Mouse (Mus musculus) urinary bladder, adult 2 months (tissue): Measurements from ENCODE around the gene Pbld2. TPM values are rescaled to one million over a fixed set of nuclear protein-coding genes. Genes with fewer than 3 reads are reported as not detected.
A peak's percentile ranks its signal among the peaks of the same experiment; 100 is the strongest.

Experiments used
- DNase-seq: peaks from one replicate; pipeline ENCODE4 v3.0.0; 2022; ENCODE audit warnings: low spot score
- polyA plus RNA-seq: library from polyadenylated mRNA; depleted of rRNA; stranded (reverse); fragments of >200 nt; gene quantifications from 2 replicates; pipeline ENCODE4 v1.2.3, GENCODE M21; 2012; rRNA removed

Pbld2 gene
- polyA plus RNA-seq, 1 experiment: 4.7 TPM

GRCm38 (mm10) chr10:63062696-63063095 is 38.6 kb downstream of the Pbld2 start:
- DNase-seq: no peak

DNA sequence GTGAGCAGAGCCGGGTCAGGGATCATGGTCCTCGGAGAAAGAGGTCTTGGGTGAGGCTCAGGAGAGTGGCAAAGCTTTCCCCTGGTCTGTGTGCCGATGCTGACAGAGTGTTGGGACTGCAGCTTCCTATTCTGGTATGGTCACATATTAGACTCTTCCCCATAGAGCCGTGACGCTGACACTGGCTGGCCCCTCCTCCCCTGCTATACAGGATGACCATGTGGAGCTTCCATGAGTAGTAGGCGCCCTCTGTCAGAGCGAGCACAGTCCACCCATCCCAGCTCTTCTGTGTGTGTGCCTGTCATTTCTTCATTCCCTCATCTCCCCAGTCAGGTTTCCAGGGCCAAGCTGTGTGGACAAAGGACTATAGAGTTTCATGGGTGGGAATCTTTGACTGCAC is 39.2 kb downstream of the Pbld2 start:
- DNase-seq: no peak

GRCm38 (mm10) chr10:63064516-63064915 is 40.4 kb downstream of the Pbld2 start:
- DNase-seq: no peak

DNA sequence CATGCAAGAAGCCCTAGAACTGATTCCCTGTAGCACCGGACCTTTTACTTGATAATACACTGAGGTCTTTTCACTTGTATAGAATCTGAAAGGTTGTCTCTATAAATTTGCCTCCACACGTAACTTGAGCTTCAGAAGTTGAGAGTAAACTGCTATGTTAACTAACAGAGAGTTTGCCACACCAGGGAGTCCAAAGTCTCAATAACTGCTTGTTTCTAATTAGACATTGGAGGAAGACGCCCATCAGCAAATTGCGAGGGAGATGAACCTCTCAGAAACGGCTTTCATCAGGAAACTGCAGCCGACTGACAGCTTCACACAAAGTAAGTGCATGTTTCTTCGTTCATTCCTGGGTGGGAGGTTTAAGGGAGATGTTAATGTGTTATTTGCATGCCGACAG is 41.4 kb downstream of the Pbld2 start:
- no peak for DNase-seq

- DNase-seq: peak; percentile 47
These were observed 41.9 kb downstream of the Pbld2 start for GRCm38 (mm10) chr10:63065988-63066387.

DNA sequence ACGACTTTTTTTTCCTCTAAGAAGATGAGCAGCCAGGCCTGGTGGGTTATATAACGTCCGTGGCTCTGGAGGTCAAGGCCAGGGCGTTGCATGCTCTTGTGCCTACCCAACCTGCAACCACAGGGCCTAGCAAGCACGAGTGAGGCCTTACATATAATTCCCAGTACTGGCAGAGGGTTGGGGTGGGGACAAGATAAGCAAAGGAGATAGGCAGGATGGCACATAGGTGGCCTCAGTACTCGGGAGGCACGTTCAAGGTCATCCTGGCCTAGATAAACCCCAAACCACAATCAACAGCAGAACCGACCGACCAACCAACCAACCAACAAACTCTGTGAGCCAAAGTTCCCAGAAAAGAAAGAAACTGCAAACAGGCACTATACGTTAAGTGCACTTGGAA is 62.2 kb downstream of the Pbld2 start:
- no peak for DNase-seq

DNA sequence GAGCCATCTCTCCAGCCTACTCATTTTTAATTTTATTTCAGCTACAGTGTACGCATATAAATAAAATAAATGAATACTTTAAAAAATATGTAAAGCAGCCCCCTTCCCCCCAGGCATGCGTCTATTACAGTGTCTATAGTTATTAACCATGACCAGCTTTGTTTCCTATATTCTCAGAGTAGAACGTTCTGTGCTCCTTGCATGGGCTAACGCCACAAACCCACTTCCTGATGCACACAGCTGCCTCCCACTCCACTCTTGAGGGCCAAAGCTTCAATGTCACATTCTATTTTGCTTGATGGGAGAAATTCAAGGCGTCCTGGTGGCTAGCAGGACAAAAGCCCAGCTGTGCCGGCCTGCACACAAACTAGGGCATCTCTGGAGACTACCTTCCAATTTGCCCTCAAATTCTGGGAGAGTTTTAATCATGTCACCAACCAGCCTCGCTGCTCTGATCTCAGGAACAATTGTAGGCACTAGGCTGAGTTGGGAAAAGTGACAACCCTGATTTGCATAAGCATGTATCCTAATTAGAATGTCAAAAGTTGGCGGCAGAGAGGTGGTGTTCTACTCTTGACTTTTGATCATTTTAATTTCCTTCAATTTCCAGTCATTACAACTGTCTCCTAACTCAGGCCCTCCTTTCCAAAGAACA is 65.1 kb downstream of the Pbld2 start:
- no peak for DNase-seq

GRCm38 (mm10) chr10:63089758-63090571 is 65.8 kb downstream of the Pbld2 start:
- DNase-seq: no peak

DNA sequence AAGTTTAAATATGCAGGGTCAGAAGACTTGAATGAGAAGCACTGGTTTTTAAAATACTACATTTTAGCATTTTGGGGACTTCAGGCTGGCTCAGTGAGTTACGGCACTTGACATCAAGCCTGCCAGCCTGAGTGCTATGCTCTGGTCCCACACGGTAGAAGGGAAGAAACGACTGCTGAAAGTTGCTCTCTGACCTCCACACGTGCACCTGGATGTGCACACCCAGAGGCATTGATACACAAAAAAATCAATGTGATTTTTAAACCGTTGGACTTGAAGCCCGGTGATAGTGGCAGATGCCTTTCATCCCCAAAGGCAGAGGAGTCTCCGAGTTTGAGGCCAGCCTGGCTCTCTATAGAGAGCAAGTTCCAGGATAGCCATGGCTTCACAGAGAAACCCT is 67.8 kb downstream of the Pbld2 start:
- DNase-seq: no peak

GRCm38 (mm10) chr10:63092616-63093550 is 68.8 kb downstream of the Pbld2 start:
- no peak for DNase-seq

- no peak for DNase-seq
These were observed 72.6 kb downstream of the Pbld2 start for GRCm38 (mm10) chr10:63096757-63097156.

GRCm38 (mm10) chr10:63098191-63098590 is 74.1 kb downstream of the Pbld2 start:
- DNase-seq: no peak

- DNase-seq: no peak
These were observed 75.4 kb downstream of the Pbld2 start, which contains the start of gene Atoh7 for GRCm38 (mm10) chr10:63099521-63099920. Gene Atoh7 (plus strand): TSS chr10:63099651.

DNA sequence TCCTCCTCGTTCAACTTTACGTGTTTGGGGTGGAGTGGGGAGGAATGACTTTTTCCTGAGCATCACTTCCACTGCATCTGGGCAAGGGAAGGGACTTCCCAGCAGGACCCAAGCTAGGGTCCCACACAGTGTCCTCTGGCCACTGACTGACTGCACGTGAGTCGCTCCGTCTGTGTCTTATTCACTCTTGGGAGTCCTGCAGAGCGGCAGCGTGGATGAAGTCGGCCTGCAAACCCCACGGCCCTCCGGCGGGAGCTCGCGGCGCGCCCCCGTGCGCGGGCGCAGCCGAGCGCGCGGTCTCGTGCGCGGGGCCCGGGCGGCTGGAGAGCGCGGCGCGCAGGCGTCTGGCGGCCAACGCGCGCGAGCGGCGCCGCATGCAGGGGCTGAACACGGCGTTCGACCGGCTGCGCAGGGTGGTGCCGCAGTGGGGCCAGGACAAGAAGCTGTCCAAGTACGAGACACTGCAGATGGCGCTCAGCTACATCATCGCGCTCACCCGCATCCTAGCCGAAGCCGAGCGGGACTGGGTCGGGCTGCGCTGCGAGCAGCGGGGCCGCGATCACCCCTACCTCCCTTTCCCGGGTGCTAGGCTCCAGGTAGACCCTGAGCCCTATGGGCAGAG is 75.9 kb downstream of the Pbld2 start:
- peak; percentile 24 for DNase-seq

DNA sequence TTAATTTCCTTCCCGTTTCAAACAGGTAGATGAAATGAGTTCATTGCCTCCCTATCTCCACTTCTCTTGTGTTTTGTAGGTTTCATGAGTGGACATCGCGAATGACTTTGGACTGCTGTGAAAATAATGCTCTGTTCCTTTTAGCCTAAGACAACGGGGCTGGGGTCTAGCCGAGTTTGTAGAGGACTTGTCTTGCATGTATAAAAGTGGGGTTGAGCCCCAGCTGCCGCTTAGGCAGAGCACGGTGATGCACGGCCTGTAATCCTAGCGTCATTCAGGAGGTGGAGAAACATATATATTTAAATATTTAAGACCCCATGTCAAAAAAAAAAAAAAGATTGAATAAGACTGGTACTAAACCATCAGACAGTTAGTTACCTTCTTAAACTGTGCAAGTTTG is 76.5 kb downstream of the Pbld2 start:
- no peak for DNase-seq

Other genes with a start within 250 kb of the Pbld2 start
- 28.5 and 33.3 TPM in 2 replicates for gene Ccar1, start 232.0 kb upstream of the Pbld2 start, polyA plus RNA-seq
- gene Tet1, start 115.3 kb upstream of the Pbld2 start, polyA plus RNA-seq: 1.6 and 2.3 TPM in 2 replicates
- gene Slc25a16, start 103.7 kb upstream of the Pbld2 start, polyA plus RNA-seq: 18.3 and 22.9 TPM in 2 replicates
- gene Dna2, start 77.3 kb upstream of the Pbld2 start, polyA plus RNA-seq: 2.5 and 3.7 TPM in 2 replicates
- gene Rufy2, start 44.1 kb upstream of the Pbld2 start, polyA plus RNA-seq: 10.9 and 12.9 TPM in 2 replicates
- gene Hnrnph3, start 98 bp upstream of the Pbld2 start, polyA plus RNA-seq: 55.0 and 73.1 TPM in 2 replicates
- gene Pbld1, start 35.8 kb downstream of the Pbld2 start, polyA plus RNA-seq: 4.4 and 4.6 TPM in 2 replicates
- gene Atoh7, start 75.3 kb downstream of the Pbld2 start, polyA plus RNA-seq: 0.06 and 0.07 TPM in 2 replicates
- 1.8 and 3.2 TPM in 2 replicates for gene Mypn, start 179.6 kb downstream of the Pbld2 start, polyA plus RNA-seq
- 39.3 and 47.3 TPM in 2 replicates for gene Herc4, start 219.5 kb downstream of the Pbld2 start, polyA plus RNA-seq